Mouse (Mus musculus): Measurements from ENCODE around the gene Lsg1. TPM values are rescaled to one million over a fixed set of nuclear protein-coding genes. Genes with fewer than 3 reads are reported as not detected.

Lsg1 gene
- polyA plus RNA-seq (2016; fragmentation: Nextera tagmentation; extraction: Ambion mirVana), result 74.5 and 78.5 TPM in 2 replicates

GRCm38 (mm10) chr16:30587494-30588327, at the start of gene Lsg1:
TSS of gene Lsg1 (minus strand) at chr16:30587592.
- peak within 1 kb of the TSS; percentile 89 for H3K4me3 ChIP-seq
- peaks cover 31% of the 10 kb centered on the region for H3K36me3 ChIP-seq
- peaks cover 13% of the 10 kb centered on the region for H3K4me1 ChIP-seq (replicated peaks)
- H3K9me3 ChIP-seq, result no peaks in the 10 kb centered on the region
- H3K27me3 ChIP-seq (ENCODE audit: insufficient read depth, poor library complexity, severe bottlenecking), result no peaks in the 10 kb centered on the region
- peak within 1 kb of the TSS; percentile 95 for H3K27ac ChIP-seq
- 5% methylated on average over 35 of the region's 35 CpGs for WGBS
- peak; percentile 87 for DNase-seq (ENCODE audit: low spot score)

DNA sequence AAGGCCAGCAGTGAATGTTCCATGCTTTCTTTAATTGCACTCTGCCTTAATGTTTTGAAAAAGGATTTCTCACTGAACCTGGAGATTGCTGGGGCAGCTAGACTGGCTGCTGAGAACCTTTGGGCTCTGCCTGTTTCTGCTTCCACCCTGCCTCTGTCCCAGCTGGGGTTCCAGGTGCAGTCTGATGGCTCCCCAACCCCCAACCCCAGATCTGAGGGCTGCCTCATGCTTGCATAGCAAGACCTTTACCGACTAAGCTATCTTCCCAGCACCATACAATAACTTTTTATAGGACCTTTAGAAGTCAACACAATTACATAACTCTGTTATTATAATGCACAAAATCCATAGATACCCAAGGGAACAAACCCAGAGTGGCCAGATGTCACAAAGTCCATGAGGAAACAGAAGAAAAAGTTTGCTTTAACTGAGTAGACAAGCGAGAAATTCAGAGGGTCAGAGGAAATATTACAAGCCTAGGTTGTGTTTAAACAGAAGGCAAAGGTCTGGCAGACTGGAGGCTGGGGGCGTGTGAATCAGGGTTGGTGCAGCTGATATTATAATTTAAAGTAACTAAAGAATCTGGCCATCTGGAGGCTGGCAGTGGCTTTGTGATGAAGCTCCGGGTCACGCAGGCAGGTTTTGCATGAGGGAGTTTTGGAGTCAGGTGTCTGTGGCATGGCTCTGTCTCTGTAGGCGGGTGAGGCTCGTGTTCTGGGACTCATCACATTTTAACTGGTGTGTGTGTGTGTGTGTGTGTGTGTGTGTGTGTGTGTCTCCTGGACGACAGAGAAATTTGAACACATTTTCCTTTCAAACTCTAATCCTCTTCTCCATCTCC, 46.7 kb upstream of the Lsg1 start:
- 63% methylated on average over 8 of the region's 8 CpGs for WGBS
- Histone ChIP-seq H3K27ac (no peak overlapping the region), H3K9me3 (no peaks in the 10 kb centered on the region), H3K4me1 (replicated peaks) (peaks cover 15% of the 10 kb centered on the region), H3K4me3 (no peak overlapping the region), H3K36me3 (no peaks in the 10 kb centered on the region), H3K27me3 (ENCODE audit: insufficient read depth, poor library complexity, severe bottlenecking) (no peaks in the 10 kb centered on the region)
- no peak for DNase-seq (ENCODE audit: low spot score)

GRCm38 (mm10) chr16:30629509-30629908, 42.1 kb upstream of the Lsg1 start:
- H3K27me3 ChIP-seq (ENCODE audit: insufficient read depth, poor library complexity, severe bottlenecking), result no peaks in the 10 kb centered on the region
- H3K36me3 ChIP-seq, result no peaks in the 10 kb centered on the region
- WGBS, result 90% methylated on average over 5 of the region's 5 CpGs
- H3K27ac ChIP-seq, result no peak overlapping the region
- DNase-seq (ENCODE audit: low spot score), result no peak
- H3K9me3 ChIP-seq, result no peaks in the 10 kb centered on the region
- H3K4me3 ChIP-seq, result no peak overlapping the region
- peaks cover 14% of the 10 kb centered on the region for H3K4me1 ChIP-seq (replicated peaks)

DNA sequence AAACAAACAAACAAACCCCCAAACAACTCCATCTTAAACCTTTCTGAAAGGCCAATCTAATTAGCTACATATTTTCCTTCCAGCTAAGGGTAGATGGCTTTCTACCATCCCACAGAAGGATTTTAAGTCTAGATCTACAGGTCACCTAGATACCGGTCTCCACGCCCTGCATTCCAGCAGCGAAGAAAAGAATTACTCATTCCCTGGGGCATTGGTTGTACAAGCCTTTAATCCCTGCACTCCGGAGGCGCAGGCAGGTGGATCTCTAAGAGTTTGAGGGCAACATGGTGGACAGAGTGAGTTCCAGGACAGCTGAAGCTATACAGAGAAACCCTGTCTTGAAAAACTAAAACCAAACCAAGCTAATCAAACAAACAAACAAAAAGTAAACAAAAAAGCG, 41.0 kb upstream of the Lsg1 start:
- WGBS, result 67% methylated on average over 6 of the region's 6 CpGs
- Histone ChIP-seq H3K36me3 (no peaks in the 10 kb centered on the region), H3K4me3 (no peak overlapping the region), H3K27ac (no peak overlapping the region), H3K27me3 (ENCODE audit: insufficient read depth, poor library complexity, severe bottlenecking) (no peaks in the 10 kb centered on the region), H3K4me1 (replicated peaks) (peaks cover 5% of the 10 kb centered on the region), H3K9me3 (no peaks in the 10 kb centered on the region)
- no peak for DNase-seq (ENCODE audit: low spot score)

- WGBS, result 72% methylated on average over 11 of the region's 11 CpGs
Measured at GRCm38 (mm10) chr16:30627586-30628337, 40.4 kb upstream of the Lsg1 start.

DNA sequence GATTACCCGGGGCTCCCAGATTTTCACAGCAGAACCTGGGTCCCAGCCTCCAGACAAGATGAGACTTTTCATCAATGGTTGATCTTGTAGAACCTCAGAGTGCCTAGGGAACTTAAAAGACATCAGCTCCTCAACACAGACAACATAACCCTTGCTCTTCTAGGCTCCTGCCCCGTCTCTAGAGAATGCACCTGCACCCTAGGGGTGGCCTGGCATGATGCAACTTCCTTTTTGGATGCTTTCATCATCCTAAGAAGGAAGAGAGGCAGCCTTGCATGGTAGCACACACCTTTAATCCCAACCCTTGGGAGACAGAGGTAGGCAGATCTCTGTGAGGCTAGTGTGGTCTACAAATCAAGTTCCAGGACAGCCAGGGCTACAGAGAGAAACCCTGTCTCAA, 37.2 kb upstream of the Lsg1 start:
- 82% methylated on average over 2 of the region's 2 CpGs for WGBS
- Histone ChIP-seq H3K27ac (no peak overlapping the region), H3K36me3 (no peaks in the 10 kb centered on the region), H3K9me3 (no peaks in the 10 kb centered on the region), H3K4me1 (replicated peaks) (peaks cover 5% of the 10 kb centered on the region), H3K27me3 (ENCODE audit: insufficient read depth, poor library complexity, severe bottlenecking) (no peaks in the 10 kb centered on the region), H3K4me3 (no peak overlapping the region)
- DNase-seq (ENCODE audit: low spot score), result no peak

More at GRCm38 (mm10) chr16:30627586-30628337, 40.4 kb upstream of the Lsg1 start:
- Histone ChIP-seq H3K9me3 (no peaks in the 10 kb centered on the region), H3K36me3 (no peaks in the 10 kb centered on the region), H3K4me3 (no peak overlapping the region), H3K27ac (peak overlapping the region; percentile 53; the same call in 1 of the 2 replicates), H3K27me3 (ENCODE audit: insufficient read depth, poor library complexity, severe bottlenecking) (no peaks in the 10 kb centered on the region), H3K4me1 (replicated peaks) (peaks cover 5% of the 10 kb centered on the region)
- no peak for DNase-seq (ENCODE audit: low spot score)

DNA sequence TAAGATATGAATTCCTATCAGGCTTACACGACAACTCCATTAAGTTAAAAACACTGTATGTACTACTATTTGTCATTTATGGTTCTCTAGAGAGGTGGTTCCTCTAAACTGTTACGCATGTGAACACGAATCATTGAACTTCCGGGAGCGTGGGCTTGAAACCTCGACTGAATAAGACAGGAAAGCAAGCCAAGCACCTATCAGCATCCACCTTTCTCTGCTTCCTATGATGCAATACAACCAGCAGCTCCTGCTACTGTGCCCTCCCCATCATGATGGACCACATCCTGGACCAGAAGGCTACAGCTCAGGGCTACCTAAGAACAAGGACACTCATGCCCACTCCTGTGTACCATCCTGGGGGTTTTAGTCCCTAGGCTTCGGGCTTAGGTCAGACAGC, 36.3 kb upstream of the Lsg1 start:
- no peak for DNase-seq (ENCODE audit: low spot score)
- Histone ChIP-seq H3K4me1 (replicated peaks) (peaks cover 5% of the 10 kb centered on the region), H3K27me3 (ENCODE audit: insufficient read depth, poor library complexity, severe bottlenecking) (no peaks in the 10 kb centered on the region), H3K27ac (no peak overlapping the region), H3K4me3 (no peak overlapping the region), H3K36me3 (no peaks in the 10 kb centered on the region), H3K9me3 (no peaks in the 10 kb centered on the region)
- 88% methylated on average over 7 of the region's 7 CpGs for WGBS

DNA sequence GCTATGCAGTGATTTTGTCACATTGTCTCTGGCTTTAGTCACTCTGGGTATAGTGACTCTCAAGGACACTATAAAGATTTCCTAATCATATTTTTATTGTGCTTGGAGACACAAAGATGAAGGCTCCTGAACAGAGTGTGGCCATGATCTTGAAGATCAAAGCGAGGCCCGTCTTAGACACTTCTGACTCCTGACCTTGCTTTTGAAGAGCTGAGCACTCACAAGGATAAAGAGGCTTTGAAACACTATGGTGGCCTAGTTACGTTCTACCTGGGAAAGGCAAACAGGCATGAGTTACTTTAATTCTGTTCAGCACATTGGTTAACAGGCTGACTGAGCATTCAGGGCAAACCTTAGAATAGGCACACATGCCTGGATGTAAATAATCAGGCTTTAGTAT, 28.9 kb upstream of the Lsg1 start:
- Histone ChIP-seq H3K4me3 (no peak overlapping the region), H3K9me3 (no peaks in the 10 kb centered on the region), H3K4me1 (replicated peaks) (peaks cover 18% of the 10 kb centered on the region), H3K36me3 (no peaks in the 10 kb centered on the region), H3K27ac (no peak overlapping the region), H3K27me3 (ENCODE audit: insufficient read depth, poor library complexity, severe bottlenecking) (no peaks in the 10 kb centered on the region)
- no peak for DNase-seq (ENCODE audit: low spot score)
- WGBS, result 88% methylated on average over 3 of the region's 3 CpGs

- WGBS, result 23% methylated on average over 6 of the region's 6 CpGs
- Histone ChIP-seq H3K36me3 (no peaks in the 10 kb centered on the region), H3K27me3 (ENCODE audit: insufficient read depth, poor library complexity, severe bottlenecking) (no peaks in the 10 kb centered on the region), H3K4me1 (replicated peaks) (peaks cover 18% of the 10 kb centered on the region), H3K4me3 (no peak overlapping the region), H3K27ac (0 out of 2 replicates have a peak overlapping the region, but pooled peaks have one; percentile 50), H3K9me3 (no peaks in the 10 kb centered on the region)
- DNase-seq (ENCODE audit: low spot score), result no peak
Measured at GRCm38 (mm10) chr16:30614705-30615317, 27.4 kb upstream of the Lsg1 start.

DNA sequence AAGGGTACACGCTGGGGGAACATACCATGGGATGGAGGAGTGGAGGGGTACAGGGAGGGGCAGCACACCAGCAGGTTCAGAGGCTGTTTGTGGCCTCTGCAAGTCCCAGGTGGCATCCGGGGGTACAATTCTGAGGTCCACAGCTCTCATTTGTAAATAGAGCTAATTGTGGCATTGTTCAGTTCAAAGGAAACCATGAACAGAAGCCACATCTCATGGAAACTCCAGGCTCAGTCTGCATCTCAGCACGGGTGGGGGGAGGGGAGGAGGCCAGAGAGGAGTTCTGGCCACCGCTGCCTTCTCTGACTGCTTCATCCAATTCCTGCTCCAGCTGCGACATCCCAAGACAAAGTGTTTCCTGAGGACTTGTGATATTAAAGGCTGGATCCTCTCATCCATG, 26.7 kb upstream of the Lsg1 start:
- Histone ChIP-seq H3K4me3 (no peak overlapping the region), H3K4me1 (replicated peaks) (peaks cover 18% of the 10 kb centered on the region), H3K27ac (peak overlapping the region; percentile 50; the same call in 1 of the 2 replicates), H3K36me3 (no peaks in the 10 kb centered on the region), H3K9me3 (no peaks in the 10 kb centered on the region), H3K27me3 (ENCODE audit: insufficient read depth, poor library complexity, severe bottlenecking) (no peaks in the 10 kb centered on the region)
- 31% methylated on average over 5 of the region's 5 CpGs for WGBS
- no peak for DNase-seq (ENCODE audit: low spot score)

GRCm38 (mm10) chr16:30613122-30613521, 25.7 kb upstream of the Lsg1 start:
- H3K36me3 ChIP-seq, result no peaks in the 10 kb centered on the region
- WGBS, result 82% methylated on average over 7 of the region's 7 CpGs
- no peaks in the 10 kb centered on the region for H3K27me3 ChIP-seq (ENCODE audit: insufficient read depth, poor library complexity, severe bottlenecking)
- no peaks in the 10 kb centered on the region for H3K9me3 ChIP-seq
- peaks cover 18% of the 10 kb centered on the region for H3K4me1 ChIP-seq (replicated peaks)
- DNase-seq (ENCODE audit: low spot score), result no peak
- H3K27ac ChIP-seq, result no peak overlapping the region
- H3K4me3 ChIP-seq, result no peak overlapping the region

DNA sequence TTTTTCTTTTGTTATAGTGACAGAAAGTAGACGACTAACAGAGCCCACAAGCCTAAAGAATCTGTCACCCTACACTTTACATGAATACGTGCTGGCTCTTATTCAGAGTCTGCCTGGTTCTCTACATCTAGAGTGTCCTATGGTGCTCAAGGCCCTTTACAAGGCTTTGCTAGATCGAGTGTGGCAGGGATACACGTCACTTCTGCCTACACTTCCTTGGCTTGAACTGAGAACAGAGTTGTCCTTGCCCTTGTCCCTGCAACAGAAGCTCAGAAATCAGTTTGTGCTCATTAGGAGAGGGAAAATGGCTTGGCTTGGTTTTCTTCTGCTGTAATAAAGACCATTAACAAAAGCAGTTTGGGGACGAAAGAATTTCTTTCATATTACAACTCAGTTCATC, 23.9 kb upstream of the Lsg1 start:
- H3K4me1 ChIP-seq (replicated peaks), result peaks cover 19% of the 10 kb centered on the region
- H3K27ac ChIP-seq, result no peak overlapping the region
- 82% methylated on average over 5 of the region's 5 CpGs for WGBS
- no peak overlapping the region for H3K4me3 ChIP-seq
- H3K9me3 ChIP-seq, result no peaks in the 10 kb centered on the region
- no peaks in the 10 kb centered on the region for H3K27me3 ChIP-seq (ENCODE audit: insufficient read depth, poor library complexity, severe bottlenecking)
- no peak for DNase-seq (ENCODE audit: low spot score)
- H3K36me3 ChIP-seq, result no peaks in the 10 kb centered on the region
